Mouse (Mus musculus) forebrain, postnatal 0 days (tissue): ENCODE results near the gene Lrpprc. TPM values are rescaled to one million over a fixed set of nuclear protein-coding genes. Genes with fewer than 3 reads are reported as not detected.

Experiments
- ATAC-seq: fragments of 200-750 bp; cut with Nextera tagmentation; 2 replicates; pipeline ENCODE4 v1.8.0; 2017; ENCODE audit warnings: mild to moderate bottlenecking, moderate library complexity
- DNase-seq: peaks from one replicate; pipeline ENCODE4 v3.0.0-alpha.2; 2015
- H3K27ac ChIP-seq: fragments of 300-500 bp; sonication (generic); 2 replicates; pipeline ENCODE4 v1.5.1; 2014; ENCODE audit warnings: low read depth, mild to moderate bottlenecking, antibody characterized with exemption, low read length, moderate library complexity, mixed read lengths
- H3K27me3 ChIP-seq: fragments of 300-500 bp; sonication (generic); 2 replicates; pipeline ENCODE4 v1.6.1; 2014; ENCODE audit warnings: mild to moderate bottlenecking, low read length, mixed read lengths; ENCODE audit not compliant: insufficient read depth
- H3K36me3 ChIP-seq: fragments of 300-500 bp; sonication (generic); 2 replicates; pipeline ENCODE4 v1.6.1; 2014; ENCODE audit warnings: mild to moderate bottlenecking, moderate library complexity; ENCODE audit not compliant: insufficient read depth
- H3K4me1 ChIP-seq: fragments of 300-500 bp; sonication (generic); 2 replicates; pipeline ENCODE4 v1.6.1; 2014; ENCODE audit warnings: antibody characterized with exemption; ENCODE audit not compliant: insufficient read depth
- H3K4me2 ChIP-seq: fragments of 300-500 bp; sonication (generic); 2 replicates; pipeline ENCODE4 v1.6.1; 2014; ENCODE audit warnings: low read depth, mild to moderate bottlenecking, moderate library complexity
- H3K4me3 ChIP-seq: fragments of 300-500 bp; sonication (generic); 2 replicates; pipeline ENCODE4 v1.5.1; 2014; ENCODE audit warnings: low read depth, low read length, mixed read lengths
- H3K9ac ChIP-seq: fragments of 300-500 bp; sonication (generic); 2 replicates; pipeline ENCODE4 v1.6.1; 2014; ENCODE audit warnings: mild to moderate bottlenecking
- H3K9me3 ChIP-seq: fragments of 300-500 bp; sonication (generic); 2 replicates; pipeline ENCODE4 v1.6.1; 2016; ENCODE audit warnings: low read length
- CTCF ChIP-seq: sonication (generic); IDR thresholded peaks from 2 replicates; pipeline ENCODE4 v1.5.1; 2016; ENCODE audit warnings: antibody characterized with exemption, control low read depth, low read depth
- WGBS: fragments of 180-500 bp; shearing (Covaris S2); extraction: QIAGEN DNeasy Blood & Tissue Kit; methylation state at CpG from one replicate; pipeline ENCODE4 v1.1.7; 2014; 5-methylcytosine and 5-hydroxymethylcytosine counted together
- polyA plus RNA-seq: library from polyadenylated mRNA; unstranded; fragments of >200 nt; fragmentation: Nextera tagmentation; extraction: Ambion mirVana; gene quantifications from 2 replicates; pipeline ENCODE4 v1.2.1, GENCODE M21; 2015
- total RNA-seq: library from RNA; depleted of rRNA; stranded (reverse); fragments of >200 nt; gene quantifications from 2 replicates; pipeline ENCODE4 v1.2.3, GENCODE M21; 2014

Lrpprc gene
- total and polyA plus RNA-seq, 2 experiments from 2014 or later: 36.7 to 76.7 TPM

GRCm38 (mm10) chr17:84751630-84752191 lies 38.9 kb downstream of the Lrpprc start:
- Histone ChIP-seq H3K4me1 (no peaks in the 10 kb centered on the region), H3K9me3 (no peaks in the 10 kb centered on the region), H3K9ac (no peak overlapping the region), H3K36me3 (peaks cover 6% of the 10 kb centered on the region; the same call in 1 of the 2 replicates), H3K4me3 (no peak overlapping the region), H3K27ac (no peak overlapping the region), H3K27me3 (no peaks in the 10 kb centered on the region), H3K4me2 (no peak overlapping the region)
- 34% methylated on average over 8 of the region's 8 CpGs for WGBS
- TF ChIP-seq CTCF: peak; percentile 10; the same call in 1 of the 2 replicates
- DNase-seq: no peak
- peak; percentile 30 for ATAC-seq

- H3K27ac ChIP-seq: no peak overlapping the region
- H3K9me3 ChIP-seq: no peaks in the 10 kb centered on the region
- no peak for ATAC-seq
- H3K27me3 ChIP-seq: no peaks in the 10 kb centered on the region
- no peak overlapping the region for H3K4me3 ChIP-seq
- no peak for DNase-seq
- 32% methylated on average over 4 of the region's 4 CpGs for WGBS
- no peak for TF ChIP-seq CTCF
- H3K9ac ChIP-seq: no peak overlapping the region
- H3K4me2 ChIP-seq: no peak overlapping the region
- H3K4me1 ChIP-seq: no peaks in the 10 kb centered on the region
- H3K36me3 ChIP-seq: peaks cover 6% of the 10 kb centered on the region; the same call in 1 of the 2 replicates
Measured at GRCm38 (mm10) chr17:84750130-84750529, 40.5 kb downstream of the Lrpprc start.

- H3K9me3 ChIP-seq: no peaks in the 10 kb centered on the region
- H3K27ac ChIP-seq: no peak overlapping the region
- 14% methylated on average over 8 of the region's 8 CpGs for WGBS
- H3K9ac ChIP-seq: no peak overlapping the region
- no peaks in the 10 kb centered on the region for H3K27me3 ChIP-seq
- TF ChIP-seq CTCF: no peak
- peak; percentile 86 for ATAC-seq
- H3K4me1 ChIP-seq: no peaks in the 10 kb centered on the region
- no peak overlapping the region for H3K4me2 ChIP-seq
- no peak overlapping the region for H3K4me3 ChIP-seq
- peak; percentile 57 for DNase-seq
- H3K36me3 ChIP-seq: peaks cover 6% of the 10 kb centered on the region; the same call in 1 of the 2 replicates
Measured at GRCm38 (mm10) chr17:84749297-84749696, 41.3 kb downstream of the Lrpprc start.

GRCm38 (mm10) chr17:84748152-84748682 lies 42.4 kb downstream of the Lrpprc start:
- DNase-seq (no peak), ATAC-seq (no peak)
- Histone ChIP-seq H3K9me3 (no peaks in the 10 kb centered on the region), H3K9ac (no peak overlapping the region), H3K27ac (no peak overlapping the region), H3K4me1 (no peaks in the 10 kb centered on the region), H3K27me3 (no peaks in the 10 kb centered on the region), H3K4me2 (no peak overlapping the region), H3K4me3 (no peak overlapping the region), H3K36me3 (peaks cover 6% of the 10 kb centered on the region; the same call in 1 of the 2 replicates)
- no peak for TF ChIP-seq CTCF
- 74% methylated on average over 9 of the region's 9 CpGs for WGBS

- Histone ChIP-seq H3K4me1 (no peaks in the 10 kb centered on the region), H3K27ac (no peak overlapping the region)
Measured at GRCm38 (mm10) chr17:84747212-84747611, 43.4 kb downstream of the Lrpprc start.

GRCm38 (mm10) chr17:84745001-84745400 lies 45.6 kb downstream of the Lrpprc start:
- Histone ChIP-seq H3K4me1 (no peaks in the 10 kb centered on the region), H3K27ac (no peak overlapping the region), H3K9me3 (no peaks in the 10 kb centered on the region), H3K36me3 (peaks cover 3% of the 10 kb centered on the region; the same call in 1 of the 2 replicates), H3K4me3 (no peak overlapping the region), H3K27me3 (no peaks in the 10 kb centered on the region), H3K9ac (no peak overlapping the region), H3K4me2 (no peak overlapping the region)
- DNase-seq: no peak
- no peak for ATAC-seq
- WGBS: 47% methylated on average over 9 of the region's 9 CpGs
- TF ChIP-seq CTCF: no peak

More at GRCm38 (mm10) chr17:84747212-84747611, 43.4 kb downstream of the Lrpprc start:
- Histone ChIP-seq H3K4me2 (no peak overlapping the region), H3K9me3 (no peaks in the 10 kb centered on the region), H3K9ac (no peak overlapping the region), H3K4me3 (no peak overlapping the region), H3K27me3 (no peaks in the 10 kb centered on the region), H3K36me3 (peaks cover 6% of the 10 kb centered on the region; the same call in 1 of the 2 replicates)
- 25% methylated on average over 6 of the region's 6 CpGs for WGBS
- ATAC-seq (peak; percentile 37; the same call in 1 of the 2 replicates), DNase-seq (no peak)
- TF ChIP-seq CTCF: no peak

- Histone ChIP-seq H3K27me3 (no peaks in the 10 kb centered on the region), H3K4me2 (no peak overlapping the region), H3K36me3 (peaks cover 2% of the 10 kb centered on the region; the same call in 1 of the 2 replicates), H3K9ac (no peak overlapping the region), H3K4me1 (no peaks in the 10 kb centered on the region), H3K27ac (no peak overlapping the region), H3K4me3 (no peak overlapping the region), H3K9me3 (no peaks in the 10 kb centered on the region)
- DNase-seq (no peak), ATAC-seq (no peak)
- 75% methylated on average over 4 of the region's 4 CpGs for WGBS
- TF ChIP-seq CTCF: no peak
Measured at GRCm38 (mm10) chr17:84744256-84744655, 46.3 kb downstream of the Lrpprc start.
